ENCODE assay signal across 10 mouse cellular contexts in the genomic region with DNA sequence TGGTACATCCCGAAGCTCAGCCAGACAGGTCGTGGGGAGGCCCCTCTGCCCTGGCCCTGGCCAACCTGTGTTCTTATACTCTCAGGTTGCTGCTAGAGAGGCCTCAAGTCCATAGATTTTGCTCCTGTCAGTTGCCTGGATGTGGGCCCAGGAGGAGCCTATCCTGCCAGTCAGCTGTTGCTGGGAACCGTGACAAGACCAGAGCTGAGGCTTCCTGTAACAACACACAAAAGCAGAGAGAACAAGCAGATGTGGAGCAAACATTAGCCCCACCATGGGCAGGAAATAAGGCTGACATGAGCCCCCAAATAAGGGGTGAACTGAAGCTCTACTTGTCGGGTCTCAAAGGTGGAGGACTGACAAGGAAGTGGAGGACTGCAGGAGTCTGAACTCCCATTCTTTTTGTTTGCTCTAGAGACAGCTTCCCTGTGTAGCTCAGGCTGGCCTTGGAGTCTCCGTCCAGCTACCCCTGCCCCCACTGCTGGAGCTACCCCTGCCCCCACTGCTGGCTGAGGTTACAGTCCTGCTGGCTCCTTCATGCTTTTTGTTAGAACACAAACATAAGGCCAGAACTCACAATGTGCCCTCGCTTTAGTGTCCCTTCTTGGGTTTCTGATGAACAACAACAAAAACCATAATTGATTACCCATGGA. TPM values are rescaled to one million over a fixed set of nuclear protein-coding genes. Genes with fewer than 3 reads are reported as not detected.
DNase-seq lines count a peak whose midpoint lies in the region; ATAC-seq and TF ChIP-seq lines count a peak whose summit lies in the region.
"Had no signal": no experiment of that assay in that cellular context is flagged by ENCODE, and none has a peak within 500 bp of the region (broad histone marks: within the 10 kb centered on the region; RNA-seq: fewer than 3 reads in every experiment).

No protein-coding gene starts in this region.

- in situ Hi-C loops in ES-E14 (cut with MboI; ENCODE audit: low sequenced_read_pairs in 2 of 2, unreplicated experiment in 2 of 2) = no loop called here

- 36% methylated on average over 6 of the region's 6 CpGs for WGBS in stomach, embryonic 16.5 days

- H3K9me3 ChIP-seq in ES-E14 (ENCODE audit: control insufficient read depth, insufficient read depth, low read depth, low read length) = no peaks in the 10 kb centered on the region
- no peaks in the 10 kb centered on the region for H3K9me3 ChIP-seq in stomach, embryonic 16.5 days (replicated peaks; ENCODE audit: control insufficient read depth, low read length)
- H3K9me3 ChIP-seq: liver, embryonic 13.5 days had no signal

- DNase-seq in cerebellum, adult 11-12 months = peak; percentile 2
- DNase-seq in ES-E14 (ENCODE audit: low read depth, low spot score) = no peak
- peak; percentile 74 to 88 for DNase-seq in gastrocnemius, adult 8-10 months (ENCODE audit: low spot score in 2 of 2)
- peak; percentile 57 for DNase-seq in kidney, adult 9 months
- DNase-seq in left cerebral cortex, adult 8-10 months (ENCODE audit: low spot score in 2 of 2) = no peak
- DNase-seq in right cerebral cortex, postnatal 14 days = no peak
- DNase-seq: liver, embryonic 13.5 days had no signal

- no peaks in the 10 kb centered on the region for H3K36me3 ChIP-seq in ES-E14 (ENCODE audit: control insufficient read depth, insufficient read depth, low read length, poor library complexity, severe bottlenecking)
- H3K36me3 ChIP-seq in stomach, embryonic 16.5 days (ENCODE audit: control insufficient read depth, insufficient read depth, low read length) = no peaks in the 10 kb centered on the region
- H3K36me3 ChIP-seq: liver, embryonic 13.5 days had no signal

- peak overlapping the region; percentile 29; the same call in 1 of the 2 replicates for H3K9ac ChIP-seq in ES-E14 (ENCODE audit: insufficient read depth, low read depth, low read length, poor library complexity, severe bottlenecking)
- 0 out of 2 replicates have a peak overlapping the region, but pooled peaks have one; percentile 7 for H3K9ac ChIP-seq in stomach, embryonic 16.5 days (ENCODE audit: low read length)
- H3K9ac ChIP-seq: liver, embryonic 13.5 days had no signal

- no peaks in the 10 kb centered on the region for H3K27me3 ChIP-seq in stomach, embryonic 16.5 days (ENCODE audit: control insufficient read depth, insufficient read depth, low read length)
- H3K27me3 ChIP-seq: liver, embryonic 13.5 days had no signal

- H3K4me3 ChIP-seq in ES-E14 (ENCODE audit: insufficient read depth in 1 of 2, low read depth in 1 of 2, low read length in 2 of 2, poor library complexity in 1 of 2, severe bottlenecking in 1 of 2) = no peak overlapping the region
- no peak overlapping the region for H3K4me3 ChIP-seq in stomach, embryonic 16.5 days (replicated peaks; ENCODE audit: low read length)
- H3K4me3 ChIP-seq: liver, embryonic 13.5 days had no signal

- peaks cover 4 to 9% of the 10 kb centered on the region in 2 experiments for H3K4me1 ChIP-seq in ES-E14 (ENCODE audit: control insufficient read depth in 2 of 2, insufficient read depth in 2 of 2, low read length in 2 of 2, poor library complexity in 1 of 2)
- peaks cover 10% of the 10 kb centered on the region for H3K4me1 ChIP-seq in stomach, embryonic 16.5 days (ENCODE audit: control insufficient read depth, insufficient read depth, low read length)
- H3K4me1 ChIP-seq: liver, embryonic 13.5 days had no signal

- no peak for ATAC-seq in cerebellum, adult (ENCODE audit: insufficient number of reproducible peaks, low FRiP score, low TSS enrichment)
- ATAC-seq in stomach, embryonic 16.5 days (ENCODE audit: insufficient read depth, low FRiP score) = peak; percentile 73

- H3K4me2 ChIP-seq in stomach, embryonic 16.5 days (ENCODE audit: low read depth, low read length) = no peak overlapping the region
- H3K4me2 ChIP-seq: liver, embryonic 13.5 days had no signal

- peak overlapping the region; percentile 52; the same call in 1 of the 2 replicates for H3K27ac ChIP-seq in ES-E14 (ENCODE audit: insufficient read depth, low read depth, low read length, poor library complexity, severe bottlenecking)
- H3K27ac ChIP-seq in stomach, embryonic 16.5 days (ENCODE audit: low read length) = peak overlapping the region; percentile 80
- H3K27ac ChIP-seq: liver, embryonic 13.5 days had no signal

TF ChIP-seq in ES-E14, 5 proteins besides CTCF, POLR2A, EP300 and RAD21:
- no peak for TF ChIP-seq CHD2 (IDR thresholded peaks at IDR 0.05; ENCODE audit: low read depth, low read length)
- TF ChIP-seq HCFC1 (IDR thresholded peaks at IDR 0.05; ENCODE audit: borderline replicate concordance, insufficient read depth, low read length) = no peak
- TF ChIP-seq ZNF384 (IDR thresholded peaks at IDR 0.05; ENCODE audit: low read depth, low read length) = no peak
- no peak for TF ChIP-seq ZC3H11A (IDR thresholded peaks at IDR 0.05; ENCODE audit: borderline replicate concordance, low read depth, low read length)
- TF ChIP-seq MAFK (IDR thresholded peaks at IDR 0.05; ENCODE audit: insufficient read depth, low read depth, low read length) = no peak

RNA-seq across cellular contexts. Expression of a gene that starts 29.7 kb away (rescaled TPM):
- total RNA-seq in ES-E14 (2012; rRNA removed) = 17.5 and 38.7 TPM in 2 replicates
- 10 to 100 TPM; 51.2 to 88.8 (median 83.3) TPM for total RNA-seq in gastrocnemius, adult 8-10 months (2022)
- 0.37 and 0.94 TPM in 2 replicates for polyA plus RNA-seq in stomach, embryonic 16.5 days (2015; fragmentation: Nextera tagmentation; extraction: Ambion mirVana)
- total RNA-seq in left cerebral cortex, adult 8-10 months (2022) = 1 to 10 TPM in 3 of 4 experiments, under 1 TPM in 1; 0.67 to 1.8 (median 1.5) TPM
- polyA plus RNA-seq: C2C12; liver, embryonic 13.5 days had no signal

RNA-seq across cellular contexts. Expression of a gene that starts 53.2 kb away (rescaled TPM):
- total RNA-seq in ES-E14 (2012; rRNA removed) = 73.1 and 98.4 TPM in 2 replicates
- total RNA-seq in gastrocnemius, adult 8-10 months (2022) = 10 to 100 TPM; 22.6 to 28.6 (median 27.4) TPM
- polyA plus RNA-seq in stomach, embryonic 16.5 days (2015; fragmentation: Nextera tagmentation; extraction: Ambion mirVana) = 12.9 and 13.1 TPM in 2 replicates
- total RNA-seq in left cerebral cortex, adult 8-10 months (2022) = 10 to 100 TPM; 45.8 to 54.3 (median 53.0) TPM

Comparison
In these comparisons a context has a peak if more than half of its experiments do, and no peak if none do; other contexts are left out.
1. DNase-seq: peak in cerebellum, adult 11-12 months (single experiment), gastrocnemius, adult 8-10 months (2 of 2) and kidney, adult 9 months (single experiment); none in ES-E14 (single experiment), left cerebral cortex, adult 8-10 months (0 of 2) and right cerebral cortex, postnatal 14 days (single experiment).